Comparison of ENCODE assay signal across 28 mouse cellular contexts in genomic region chr9:14398946-14399345, GRCm38 (mm10).
"Had no signal": no experiment of that assay in that cellular context is flagged by ENCODE, and none has a peak within 500 bp of the region (broad histone marks: within the 10 kb centered on the region; RNA-seq: fewer than 3 reads in every experiment).

No protein-coding gene starts in this region.

- H3K4me1 ChIP-seq: embryonic facial prominence, embryonic 10.5 days; embryonic facial prominence, embryonic 12.5 days; embryonic facial prominence, embryonic 13.5 days; embryonic facial prominence, embryonic 15.5 days; forebrain, embryonic 10.5 days; forebrain, embryonic 12.5 days; forebrain, embryonic 13.5 days; forebrain, embryonic 15.5 days; heart, embryonic 10.5 days had no signal

- DNase-seq: cerebellum, adult 2 months; cerebellum, adult 8-10 months; cerebellum, adult 9-10 months; cerebellum, adult 9-11 months; cerebellum, postnatal 10 days; cerebellum, postnatal 14 days; cerebellum, postnatal 25 days; cerebellum, postnatal 36 days; embryo, embryonic 11 days; forebrain, postnatal 0 days; gastrocnemius, adult 2 months; gastrocnemius, postnatal 10 days; gastrocnemius, postnatal 14 days; gastrocnemius, postnatal 25 days; gastrocnemius, postnatal 36 days; heart, adult 18-20 months had no signal

- H3K4me3 ChIP-seq: embryonic facial prominence, embryonic 10.5 days; embryonic facial prominence, embryonic 12.5 days; embryonic facial prominence, embryonic 13.5 days; embryonic facial prominence, embryonic 15.5 days; erythroblast, embryonic 14.5 days; forebrain, embryonic 10.5 days; forebrain, embryonic 12.5 days; forebrain, embryonic 13.5 days; forebrain, embryonic 15.5 days; gastrocnemius, adult 2 months; heart, embryonic 10.5 days had no signal

- H3K4me2 ChIP-seq: embryonic facial prominence, embryonic 12.5 days; embryonic facial prominence, embryonic 13.5 days; embryonic facial prominence, embryonic 15.5 days; forebrain, embryonic 12.5 days; forebrain, embryonic 13.5 days; forebrain, embryonic 15.5 days had no signal

- H3K9ac ChIP-seq: embryonic facial prominence, embryonic 12.5 days; embryonic facial prominence, embryonic 13.5 days; embryonic facial prominence, embryonic 15.5 days; forebrain, embryonic 12.5 days; forebrain, embryonic 13.5 days; forebrain, embryonic 15.5 days; forebrain, postnatal 0 days had no signal

- H3K27me3 ChIP-seq: embryonic facial prominence, embryonic 12.5 days; embryonic facial prominence, embryonic 13.5 days; embryonic facial prominence, embryonic 15.5 days; forebrain, embryonic 12.5 days; forebrain, embryonic 13.5 days; forebrain, embryonic 15.5 days had no signal

- H3K27ac ChIP-seq: embryonic facial prominence, embryonic 10.5 days; embryonic facial prominence, embryonic 12.5 days; embryonic facial prominence, embryonic 13.5 days; embryonic facial prominence, embryonic 15.5 days; forebrain, embryonic 10.5 days; forebrain, embryonic 12.5 days; forebrain, embryonic 13.5 days; forebrain, embryonic 15.5 days; gastrocnemius, adult 2 months; heart, embryonic 10.5 days had no signal

- H3K9me3 ChIP-seq: embryonic facial prominence, embryonic 10.5 days; embryonic facial prominence, embryonic 12.5 days; embryonic facial prominence, embryonic 13.5 days; embryonic facial prominence, embryonic 15.5 days; forebrain, embryonic 10.5 days; forebrain, embryonic 12.5 days; forebrain, embryonic 13.5 days; forebrain, embryonic 15.5 days; heart, embryonic 10.5 days had no signal

- ATAC-seq: forebrain, embryonic 13.5 days; forebrain, embryonic 14.5 days; forebrain, embryonic 15.5 days; forebrain, embryonic 16.5 days; forebrain, postnatal 0 days had no signal

- H3K36me3 ChIP-seq: embryonic facial prominence, embryonic 10.5 days; embryonic facial prominence, embryonic 12.5 days; embryonic facial prominence, embryonic 13.5 days; embryonic facial prominence, embryonic 15.5 days; forebrain, embryonic 10.5 days; forebrain, embryonic 12.5 days; forebrain, embryonic 15.5 days; heart, embryonic 10.5 days had no signal
